Mouse (Mus musculus) right cerebral cortex, postnatal 4 days (tissue): ENCODE data around the gene Cul5.

Experiments
- DNase-seq: peaks from one replicate; pipeline ENCODE4 v3.0.0-alpha.2; 2022

The Cul5 gene

GRCm38 (mm10) chr9:53607192-53607591 is 62.6 kb downstream of the Cul5 start:
- no peak for DNase-seq

GRCm38 (mm10) chr9:53604954-53605353 is 64.9 kb downstream of the Cul5 start:
- DNase-seq, result no peak

DNA sequence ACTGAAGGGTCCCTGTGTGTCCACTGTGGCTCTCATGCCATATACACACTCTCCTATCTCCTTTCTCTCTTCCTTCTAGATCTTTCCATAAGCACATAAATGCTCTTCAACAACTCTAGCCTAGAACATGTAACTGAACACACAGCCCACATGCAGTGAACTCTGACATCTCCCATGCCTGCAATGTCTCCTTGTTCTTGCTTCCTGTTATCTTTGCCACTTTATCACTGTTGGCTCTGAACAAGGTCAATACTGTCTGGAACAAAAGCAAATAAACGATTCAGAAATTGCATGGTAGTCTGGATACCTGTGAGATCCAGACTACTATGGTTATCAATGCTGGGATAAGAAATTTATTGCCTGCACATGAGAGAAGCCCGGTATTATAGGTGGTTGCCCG is 66.0 kb downstream of the Cul5 start:
- DNase-seq, result no peak

DNA sequence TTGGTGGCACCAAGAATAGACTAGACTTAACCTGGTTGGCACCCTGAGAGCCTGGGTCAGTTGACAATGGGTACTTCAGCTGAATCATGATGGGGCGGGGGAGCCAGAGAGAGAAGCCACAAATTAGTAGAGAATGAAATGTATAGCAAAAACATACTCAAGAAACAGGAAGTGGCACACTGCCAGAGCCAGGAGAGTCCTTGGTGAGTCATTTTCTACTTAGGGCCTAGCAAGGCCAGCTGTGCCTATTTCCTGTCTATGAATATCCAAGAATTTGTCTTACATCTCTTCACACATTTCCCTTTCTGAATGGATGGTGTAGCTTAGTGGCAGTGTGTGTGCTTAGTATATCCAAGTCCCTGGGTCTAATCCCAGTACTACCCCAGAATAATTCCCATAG is 66.4 kb downstream of the Cul5 start:
- no peak for DNase-seq

GRCm38 (mm10) chr9:53601541-53601940 is 68.3 kb downstream of the Cul5 start:
- DNase-seq, result no peak

- DNase-seq, result no peak
Measured at GRCm38 (mm10) chr9:53598631-53599030, 71.2 kb downstream of the Cul5 start.

GRCm38 (mm10) chr9:53596971-53597600 is 72.7 kb downstream of the Cul5 start:
- DNase-seq, result no peak

- DNase-seq, result peak; percentile 75
Measured at GRCm38 (mm10) chr9:53594764-53595163, 75.0 kb downstream of the Cul5 start.

DNA sequence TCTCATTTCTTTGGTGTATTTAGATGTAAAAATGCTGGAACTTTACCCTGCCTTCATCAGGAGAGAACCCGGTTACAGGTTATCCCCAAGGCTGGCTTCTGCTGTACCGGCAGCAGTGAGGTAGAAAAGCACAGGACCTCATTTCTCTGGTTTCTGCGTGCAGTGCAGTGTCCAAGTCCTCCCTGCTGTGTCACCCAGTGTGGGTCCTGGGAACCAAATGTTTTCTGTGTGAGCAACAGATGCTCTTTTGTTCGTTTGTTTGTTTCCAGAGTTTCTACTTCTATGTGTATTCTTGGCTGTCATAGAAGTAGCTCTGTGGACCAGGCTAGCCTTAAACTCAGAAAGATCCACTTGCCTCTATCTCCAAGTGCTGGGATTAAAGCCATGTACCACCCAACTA is 87.9 kb downstream of the Cul5 start:
- DNase-seq, result no peak

- no peak for DNase-seq
Measured at GRCm38 (mm10) chr9:53575721-53576120, 94.1 kb downstream of the Cul5 start.

DNA sequence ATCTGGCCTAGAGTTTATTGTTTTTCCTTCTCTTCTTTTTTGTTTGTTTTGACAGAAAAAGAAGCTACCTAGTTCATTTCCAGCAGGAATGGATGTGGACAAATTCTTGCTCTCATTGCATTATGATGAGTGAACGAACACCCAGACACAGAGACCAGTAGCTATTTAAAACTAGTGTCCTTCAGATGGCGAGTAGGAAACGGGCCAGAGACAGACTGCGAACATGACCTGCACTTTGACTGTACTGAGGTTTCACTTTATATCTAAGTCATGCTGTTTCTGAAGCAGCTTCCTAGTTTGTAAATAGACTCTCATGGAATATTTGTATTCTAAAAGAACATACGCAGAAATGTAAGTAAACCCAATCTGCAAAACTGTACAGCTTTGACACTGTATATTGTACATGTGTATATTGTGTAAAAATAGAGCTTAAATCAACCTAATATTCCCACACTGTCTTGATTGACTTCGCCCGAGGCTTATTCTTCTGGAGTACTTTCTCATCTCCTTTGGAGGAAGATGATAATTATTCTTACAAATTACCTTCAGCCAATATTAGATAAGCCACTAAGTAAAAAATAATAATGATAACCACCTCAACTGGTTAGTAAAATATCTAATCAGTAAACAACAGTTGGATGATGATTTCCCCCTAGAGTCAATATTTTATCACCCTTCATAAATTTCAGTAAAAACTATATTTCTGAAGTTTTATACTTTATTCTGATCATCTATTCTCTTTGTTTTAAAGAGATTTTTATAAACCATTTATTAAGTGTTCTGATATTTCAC is 97.1 kb downstream of the Cul5 start:
- no peak for DNase-seq

DNA sequence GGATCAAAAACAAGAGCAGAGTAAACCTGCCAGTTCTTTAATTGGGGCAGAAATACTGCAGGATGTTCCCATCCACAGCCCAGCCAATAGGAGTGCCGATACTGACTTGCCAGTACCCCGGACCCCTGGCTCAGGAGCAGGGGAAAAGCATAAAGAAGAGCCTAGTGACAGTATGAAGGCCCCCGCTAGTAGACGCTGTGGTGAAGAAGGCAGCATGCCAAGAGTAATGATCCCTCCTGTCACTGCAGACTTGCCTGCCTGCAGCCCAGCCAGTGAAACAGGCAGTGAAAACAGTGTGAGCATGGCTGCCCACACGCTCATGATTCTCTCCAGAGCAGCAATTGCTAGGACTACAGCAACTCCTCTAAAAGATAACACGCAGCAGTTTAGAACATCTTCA is 99.2 kb downstream of the Cul5 start:
- DNase-seq, result no peak
